Mouse (Mus musculus) heart, postnatal 0 days (tissue): ENCODE data around the gene Vamp8.

ENCODE experiments used
- CTCF ChIP-seq: IDR thresholded peaks from 2 replicates; pipeline ENCODE4 v1.5.1; 2016; ENCODE audit warnings: antibody characterized with exemption, control low read depth, low read depth
- EP300 ChIP-seq: IDR thresholded peaks from 2 replicates; pipeline ENCODE4 v1.6.1; 2016; ENCODE audit warnings: antibody characterized with exemption, low read depth

- TF ChIP-seq EP300 (no peak), CTCF (no peak)
Measured at GRCm38 (mm10) chr6:72357164-72358079, 33.1 kb downstream of the Vamp8 start.
